Mouse (Mus musculus): ENCODE results near the gene Arhgef15.

DNA sequence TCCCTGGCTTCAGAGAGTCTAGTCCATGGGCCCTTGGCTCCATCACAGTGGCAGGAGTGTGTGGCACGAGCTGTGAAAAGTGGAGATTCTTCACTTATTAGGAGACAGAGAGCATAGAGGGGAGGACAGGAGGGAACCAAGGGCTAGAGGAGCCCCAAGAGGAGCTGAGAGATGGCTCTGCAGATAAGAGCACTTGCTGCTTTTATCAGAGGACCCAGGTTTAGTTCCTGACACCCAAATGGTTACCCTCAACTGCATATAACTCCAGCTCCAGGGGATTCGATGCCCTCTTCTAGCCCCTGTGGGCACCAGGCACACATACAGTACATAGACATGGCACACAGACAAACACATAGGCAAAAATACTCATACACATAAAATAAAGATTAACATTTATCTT is 32.5 kb downstream of the Arhgef15 start:
- TF ChIP-seq CTCF (IDR thresholded peaks at IDR 0.05; ENCODE audit: control insufficient read depth, insufficient read depth, insufficient replicate concordance, low read depth, low read length) = no peak
- TF ChIP-seq POLR2A (IDR thresholded peaks at IDR 0.05; ENCODE audit: control insufficient read depth, low read depth, low read length) = no peak

Data from testis, adult 2 months (tissue).